Mouse (Mus musculus) cerebellum, adult 18-20 months (tissue): ENCODE data around the gene Irf6.

Experiments
- DNase-seq, 2 experiments: peaks; one replicate each; pipeline ENCODE4 v3.0.0; 2021

Irf6 gene

DNA sequence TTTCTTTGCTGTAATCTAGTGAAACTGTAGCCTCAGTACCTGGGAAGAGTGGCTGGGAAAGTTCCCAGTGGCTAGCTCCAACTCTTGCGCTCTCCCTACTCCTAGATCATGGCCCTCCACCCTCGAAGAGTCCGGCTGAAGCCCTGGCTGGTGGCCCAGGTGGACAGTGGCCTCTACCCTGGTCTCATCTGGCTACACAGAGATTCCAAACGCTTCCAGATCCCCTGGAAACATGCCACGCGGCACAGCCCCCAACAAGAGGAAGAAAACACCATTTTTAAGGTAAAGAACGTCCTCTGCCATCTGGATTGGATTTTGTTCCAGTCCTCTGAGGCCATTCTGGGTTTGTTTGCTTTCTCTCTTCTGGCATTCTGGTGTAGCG, 4.2 kb downstream of the Irf6 start:
- no peak for DNase-seq

DNA sequence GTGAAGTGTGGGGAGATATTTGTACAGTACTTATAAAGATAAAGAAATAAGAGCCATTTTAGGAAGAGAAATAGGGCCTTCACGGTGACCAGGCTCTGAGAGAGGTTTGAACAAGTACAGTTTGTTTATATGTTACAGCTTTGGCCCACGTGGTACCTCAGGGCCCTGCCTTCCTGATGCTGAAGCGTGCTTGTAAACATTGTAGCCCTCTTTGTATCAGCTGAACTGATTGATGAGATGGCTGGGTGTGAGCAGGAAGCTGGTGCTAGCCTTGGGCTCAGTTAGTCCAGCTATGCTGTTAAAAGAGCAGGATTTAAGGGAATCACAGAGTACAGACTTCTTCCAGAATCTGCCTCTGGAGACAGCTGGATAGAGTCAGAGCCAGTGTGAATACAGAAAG, 6.3 kb downstream of the Irf6 start:
- DNase-seq, result no peak

DNA sequence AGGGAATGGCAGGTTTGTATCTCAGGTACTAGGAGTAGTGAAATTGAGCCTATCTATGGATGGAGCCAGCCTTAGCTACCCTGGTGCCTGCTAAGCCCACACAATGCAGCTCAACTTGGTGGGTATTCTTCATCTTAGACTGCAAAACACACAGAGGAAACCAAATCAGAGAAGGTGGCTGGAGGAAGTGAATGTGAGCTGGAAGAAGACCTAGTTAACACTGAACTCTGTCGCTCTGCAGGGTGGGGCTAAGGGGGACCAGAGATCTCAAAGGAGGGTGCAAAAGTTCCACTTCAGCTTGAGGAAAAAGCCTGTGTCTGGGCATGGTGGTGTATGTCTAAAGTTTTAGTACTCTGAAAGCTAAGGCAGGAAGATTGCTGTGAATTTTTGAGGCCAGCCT, 6.7 kb downstream of the Irf6 start:
- no peak for DNase-seq

DNA sequence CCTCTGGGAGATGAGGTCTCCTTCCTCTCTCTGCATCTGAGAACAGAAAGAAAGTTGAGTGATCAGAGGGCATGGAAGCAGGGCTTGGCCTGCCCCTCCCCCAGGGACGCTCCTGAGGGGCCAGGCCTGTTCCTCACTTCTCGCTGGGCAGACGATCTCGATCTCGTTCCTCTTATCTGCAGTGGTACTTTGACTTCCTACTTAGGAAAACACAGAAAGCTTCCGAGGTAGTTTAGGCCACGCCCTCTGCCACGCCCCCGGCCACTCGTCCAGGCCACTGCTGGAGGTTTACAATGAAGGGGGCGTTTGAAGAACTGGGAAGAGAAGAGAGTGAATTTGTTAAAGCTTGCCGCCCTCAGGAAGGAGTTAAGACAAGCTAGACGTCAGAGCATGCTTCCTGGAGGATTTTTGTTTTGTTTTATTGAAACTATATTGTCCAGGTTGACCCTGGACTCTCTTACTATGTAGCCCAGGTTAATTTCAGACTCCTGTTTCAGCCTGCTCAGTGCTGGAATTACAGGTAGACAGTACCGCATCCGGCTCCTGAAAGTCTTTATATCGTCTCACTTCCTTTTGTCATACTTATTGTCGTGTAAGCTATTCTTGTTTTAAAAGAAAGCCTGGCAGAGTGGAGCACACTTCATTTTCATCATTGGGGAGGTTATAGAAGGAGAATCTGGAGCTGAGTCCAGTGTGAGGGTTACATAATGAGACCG, 7.6 kb downstream of the Irf6 start:
- no peak for DNase-seq

DNA sequence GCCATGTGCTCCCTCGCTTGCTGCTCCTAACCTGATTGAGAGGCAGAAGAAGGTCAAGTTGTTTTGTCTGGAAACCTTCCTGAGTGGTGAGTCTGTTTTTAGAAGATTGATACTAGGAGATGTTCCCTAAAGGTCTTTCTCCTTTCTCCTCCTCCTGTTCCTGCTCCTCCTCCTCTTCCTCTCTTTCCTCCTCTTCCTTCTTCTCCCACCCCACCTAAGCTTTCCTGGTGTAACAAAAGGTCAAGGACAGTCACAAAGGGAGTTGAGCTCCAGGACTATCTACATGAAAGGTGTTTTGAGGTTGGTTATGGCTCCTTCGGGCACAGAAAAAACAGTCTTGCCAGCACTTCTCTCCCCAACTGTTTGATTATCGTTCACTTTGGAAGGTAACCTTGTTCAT, 14.8 kb downstream of the Irf6 start, which contains the start of gene A130010J15Rik:
TSS of gene A130010J15Rik (plus strand) at position 301 of the 400 bp plus-strand sequence.
- no peak for DNase-seq

DNA sequence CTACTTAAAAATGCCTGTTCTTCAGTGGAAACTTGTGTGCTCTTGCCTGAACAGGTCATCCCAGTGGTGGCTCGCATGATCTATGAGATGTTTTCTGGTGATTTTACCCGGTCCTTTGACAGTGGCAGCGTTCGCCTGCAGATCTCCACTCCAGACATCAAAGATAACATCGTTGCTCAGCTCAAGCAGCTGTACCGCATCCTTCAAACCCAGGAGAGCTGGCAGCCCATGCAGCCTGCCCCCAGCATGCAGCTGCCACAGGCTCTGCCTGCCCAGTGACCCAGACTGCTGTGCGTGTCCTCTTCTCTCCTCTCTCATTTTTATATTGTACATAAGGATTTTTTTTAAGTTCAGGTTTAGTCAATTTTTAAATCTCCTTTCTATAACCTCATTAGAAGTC, 16.3 kb downstream of the Irf6 start:
- no peak for DNase-seq

DNA sequence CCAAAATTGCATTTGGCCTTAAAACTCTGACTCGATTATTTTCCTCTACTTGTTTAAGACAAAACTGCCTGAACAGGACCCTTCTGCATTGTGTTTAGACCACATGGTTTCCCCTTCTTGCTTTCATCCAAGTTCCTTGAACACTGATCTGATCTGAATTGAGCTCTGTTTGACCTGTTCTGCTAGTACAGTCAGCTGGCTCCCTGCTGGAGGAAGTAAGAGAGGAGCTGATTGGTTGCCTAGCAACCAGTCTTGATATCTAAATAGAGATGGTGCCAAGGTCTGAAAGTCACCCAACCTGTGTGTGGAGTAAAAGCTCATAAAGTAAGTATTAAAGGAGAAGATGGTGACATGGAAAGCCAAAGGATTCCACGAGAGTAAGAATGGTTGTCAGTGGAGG, 16.9 kb downstream of the Irf6 start:
- no peak for DNase-seq

DNA sequence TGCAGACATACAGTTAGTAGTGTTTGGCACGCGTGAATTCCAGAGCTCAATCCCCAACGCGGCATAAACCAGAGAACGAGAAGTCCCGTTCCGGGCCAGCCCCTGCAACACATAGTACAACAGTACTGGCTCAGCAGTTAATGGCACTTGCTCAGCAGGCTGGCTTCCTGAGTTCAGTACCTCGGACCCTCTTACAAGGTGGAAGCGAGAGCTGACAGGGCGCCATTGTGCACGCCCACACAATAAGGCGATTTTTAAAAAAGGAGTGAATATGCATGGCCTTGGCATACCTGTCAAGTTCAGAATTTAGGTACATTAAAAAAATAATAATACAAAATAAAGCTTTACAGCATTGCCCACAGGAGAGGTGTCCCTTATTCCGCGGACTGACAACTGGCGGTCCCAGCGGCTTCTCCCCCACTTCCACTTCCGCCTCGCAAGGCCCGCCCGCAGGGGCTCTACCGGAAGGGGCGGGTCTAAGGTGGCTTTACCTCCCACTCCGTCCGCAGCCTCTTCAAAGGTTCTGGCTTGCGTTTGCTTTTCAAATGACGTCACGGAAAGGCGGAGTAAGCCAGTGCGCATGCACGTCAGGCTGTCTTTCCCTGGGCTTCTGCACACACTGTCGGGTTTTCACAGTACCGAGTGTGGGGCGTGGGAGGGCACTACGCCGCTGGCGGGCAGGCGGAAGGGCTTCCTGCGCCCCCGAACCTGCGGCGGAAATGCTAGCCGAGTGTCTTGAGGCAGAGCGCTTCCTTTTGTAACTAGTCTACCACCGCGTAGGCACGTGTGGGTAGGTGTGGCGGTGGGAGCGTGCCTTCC, 20.3 kb downstream of the Irf6 start:
- peak; percentile 94 to 97 for DNase-seq

DNA sequence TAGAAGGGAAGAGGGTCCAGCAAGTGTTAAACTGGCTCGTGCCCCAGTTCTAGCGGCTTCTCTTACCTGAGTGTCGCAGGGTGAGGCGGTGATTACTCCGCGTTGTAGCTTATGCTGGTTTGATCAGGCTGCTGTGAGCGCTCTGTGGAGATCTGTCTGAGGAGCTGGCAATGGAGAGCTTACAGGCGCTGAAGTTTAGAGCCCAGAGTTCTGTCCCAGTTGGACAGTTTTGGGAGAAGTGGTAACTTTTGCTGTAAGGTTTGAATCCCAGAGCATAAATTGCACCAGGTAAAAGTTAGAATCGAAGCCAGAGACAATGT, 20.9 kb downstream of the Irf6 start:
- no peak for DNase-seq

DNA sequence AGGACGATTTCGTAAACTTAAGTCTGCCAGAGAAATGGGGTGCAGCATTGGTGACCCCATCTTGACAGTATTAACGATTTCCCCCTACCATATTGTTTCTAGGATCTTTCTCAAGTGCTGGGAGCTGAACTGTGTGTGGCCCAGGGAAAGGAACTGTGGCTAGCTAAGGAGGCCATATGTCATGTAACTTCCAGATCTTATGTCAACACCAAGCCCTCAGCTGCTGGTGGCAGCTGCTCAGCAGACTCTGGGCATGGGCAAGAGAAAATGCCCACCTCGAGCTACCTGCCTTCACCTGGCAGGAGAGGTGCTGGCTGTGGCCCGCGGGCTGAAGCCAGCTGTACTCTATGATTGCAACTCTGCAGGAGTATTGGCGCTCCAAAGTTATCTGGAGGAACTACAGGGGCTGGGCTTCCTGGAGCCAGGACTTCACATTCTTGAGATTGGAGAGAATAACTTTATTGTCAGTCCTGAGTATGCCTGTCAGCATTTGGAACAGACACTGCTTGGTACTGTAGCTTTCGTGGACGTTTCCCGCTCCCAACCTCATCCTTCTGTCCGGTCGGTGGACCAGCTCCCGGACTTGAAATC, 21.3 kb downstream of the Irf6 start:
- no peak for DNase-seq

DNA sequence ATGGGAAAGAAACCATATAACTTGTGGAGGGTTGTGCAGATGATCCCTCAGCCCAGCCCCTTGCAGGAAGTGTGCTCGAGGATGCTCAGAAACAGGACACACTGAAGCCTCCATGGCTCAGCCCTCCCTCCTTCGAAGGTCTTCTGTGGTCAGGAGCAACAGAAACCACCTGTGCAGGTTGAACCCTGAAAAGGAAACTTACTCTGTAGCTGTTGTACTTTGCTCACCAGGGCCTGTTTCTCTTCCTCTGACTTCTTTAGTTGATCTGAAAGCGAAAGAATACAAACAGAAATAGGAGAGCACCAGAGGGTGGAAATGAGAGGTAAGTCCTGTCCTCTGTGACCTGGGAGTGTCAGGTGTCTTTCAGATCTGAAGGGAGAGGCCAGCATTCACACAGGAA, 28.2 kb downstream of the Irf6 start:
- no peak for DNase-seq

DNA sequence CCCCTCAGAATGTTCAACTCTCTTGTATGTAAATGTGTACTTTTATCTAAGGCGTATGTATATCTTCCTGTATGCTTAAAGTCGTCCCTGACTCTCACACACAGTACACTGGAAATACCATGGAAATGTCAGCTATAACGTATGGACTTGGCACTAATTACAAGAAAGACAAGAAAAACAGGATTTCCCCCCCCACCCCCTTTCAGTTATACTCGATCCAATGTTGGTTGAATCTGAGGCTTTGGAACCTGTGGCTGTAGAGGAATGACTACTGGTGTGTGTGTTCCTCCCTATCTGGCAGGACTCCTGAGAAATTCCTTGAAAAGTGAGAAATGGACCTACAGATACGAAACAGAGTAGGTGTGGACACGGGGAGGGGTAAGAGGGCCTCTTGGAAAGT, 35.3 kb downstream of the Irf6 start:
- DNase-seq, result no peak

DNA sequence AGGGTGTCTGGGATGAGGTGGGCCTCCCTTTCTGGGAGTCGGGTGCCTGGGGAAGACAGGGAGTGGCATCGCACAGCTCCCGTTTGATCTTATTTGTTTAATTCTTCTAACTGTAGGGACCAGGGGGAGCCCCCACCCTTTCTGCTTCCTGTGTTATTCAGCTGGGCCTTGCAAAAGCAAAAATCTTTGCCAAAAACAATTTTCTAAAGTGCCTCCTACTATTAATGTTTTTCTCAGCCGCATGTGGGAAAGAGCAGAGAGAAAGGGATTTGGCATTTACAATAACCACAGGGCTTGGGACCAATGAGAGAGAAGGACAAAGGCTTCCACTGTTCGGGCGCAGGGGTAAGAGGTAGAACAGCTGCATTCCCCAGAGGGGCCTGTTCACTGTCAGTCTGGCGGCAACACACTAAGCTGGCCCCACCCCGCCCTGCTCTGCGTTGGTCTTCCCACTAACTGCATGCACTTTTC, 36.3 kb downstream of the Irf6 start:
- DNase-seq, result no peak

DNA sequence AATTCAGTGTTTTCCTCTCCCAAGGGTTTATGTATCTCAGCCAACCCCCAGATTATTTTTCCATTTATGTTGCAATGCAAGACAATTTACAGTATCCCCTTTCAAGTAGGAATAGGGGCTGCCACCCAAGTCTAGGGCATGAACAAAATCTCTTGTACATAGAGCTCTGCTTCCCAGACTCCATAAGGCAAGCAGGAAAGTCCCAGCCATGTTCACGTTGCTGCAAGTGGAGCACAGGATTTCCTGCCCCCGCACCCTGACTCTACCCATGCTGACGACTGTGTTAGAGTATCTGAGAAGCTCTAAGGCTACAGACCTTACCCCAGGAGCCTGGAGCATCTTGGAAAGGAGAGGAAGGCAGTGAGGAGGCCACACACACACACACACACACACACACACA, 36.9 kb downstream of the Irf6 start:
- DNase-seq, result no peak

DNA sequence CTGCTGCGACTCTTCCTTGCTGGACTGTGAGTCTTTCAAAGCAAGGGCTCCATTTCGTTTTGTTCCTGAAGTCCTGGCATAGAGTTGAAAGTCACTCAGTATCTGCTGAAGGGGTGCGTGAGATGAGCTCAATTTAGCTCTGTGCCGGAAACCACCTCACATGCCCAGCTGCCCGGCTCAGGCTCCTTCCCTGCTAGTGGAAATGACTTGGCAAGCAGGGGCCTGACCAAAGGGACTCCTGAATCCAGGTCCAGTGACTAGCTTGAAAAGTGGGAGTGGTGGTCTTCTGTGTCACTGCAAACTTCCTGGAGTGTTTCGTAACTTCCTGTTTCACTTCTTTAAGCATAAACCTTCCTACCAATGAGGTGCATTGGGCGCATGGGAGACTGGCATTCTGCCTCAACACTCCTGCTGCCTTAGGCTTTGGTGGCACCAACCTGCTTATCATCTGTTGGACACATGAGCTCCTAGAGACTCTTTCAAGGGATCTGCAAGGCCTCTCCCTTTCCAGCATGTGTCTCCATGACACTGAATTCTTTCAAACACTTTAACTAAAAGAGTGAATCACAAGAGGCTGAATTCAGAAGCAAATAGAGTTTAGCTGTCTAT, 38.9 kb downstream of the Irf6 start:
- DNase-seq, result no peak

DNA sequence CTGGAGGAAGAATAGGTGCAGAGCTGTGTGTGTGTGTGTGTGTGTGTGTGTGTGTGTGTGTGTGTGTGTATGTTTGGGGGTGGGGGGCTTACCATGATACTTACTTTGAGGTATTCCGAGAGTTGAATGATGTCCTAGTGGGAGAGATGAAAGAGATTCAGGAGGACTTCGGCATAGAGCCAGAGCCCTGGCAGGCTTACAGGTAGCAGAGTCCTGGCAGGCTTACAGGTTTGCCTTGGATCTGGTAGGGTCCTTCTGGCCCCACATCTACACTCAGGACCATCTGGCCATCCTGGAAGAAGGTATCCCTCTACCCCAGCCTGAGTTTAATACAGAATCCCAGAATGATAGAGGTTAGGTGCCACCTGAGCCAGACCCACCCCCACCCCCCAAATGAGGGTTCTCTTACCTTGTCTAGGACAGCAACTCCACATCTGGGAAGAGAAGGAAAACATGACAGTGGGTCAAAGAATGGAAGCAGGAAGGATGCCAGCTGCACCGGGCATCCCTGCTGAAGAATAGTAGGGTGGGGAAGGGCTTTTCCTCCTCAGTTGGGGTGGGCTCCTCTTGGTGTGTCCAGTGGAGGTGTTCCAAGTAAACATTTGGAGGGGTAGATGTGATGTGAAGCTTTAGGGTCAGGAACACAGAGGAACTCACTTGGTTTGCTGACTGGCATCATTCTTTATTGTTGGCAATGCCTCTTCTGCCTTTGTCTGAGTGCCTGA, 41.7 kb downstream of the Irf6 start:
- DNase-seq, result peak; percentile 54 to 67

DNA sequence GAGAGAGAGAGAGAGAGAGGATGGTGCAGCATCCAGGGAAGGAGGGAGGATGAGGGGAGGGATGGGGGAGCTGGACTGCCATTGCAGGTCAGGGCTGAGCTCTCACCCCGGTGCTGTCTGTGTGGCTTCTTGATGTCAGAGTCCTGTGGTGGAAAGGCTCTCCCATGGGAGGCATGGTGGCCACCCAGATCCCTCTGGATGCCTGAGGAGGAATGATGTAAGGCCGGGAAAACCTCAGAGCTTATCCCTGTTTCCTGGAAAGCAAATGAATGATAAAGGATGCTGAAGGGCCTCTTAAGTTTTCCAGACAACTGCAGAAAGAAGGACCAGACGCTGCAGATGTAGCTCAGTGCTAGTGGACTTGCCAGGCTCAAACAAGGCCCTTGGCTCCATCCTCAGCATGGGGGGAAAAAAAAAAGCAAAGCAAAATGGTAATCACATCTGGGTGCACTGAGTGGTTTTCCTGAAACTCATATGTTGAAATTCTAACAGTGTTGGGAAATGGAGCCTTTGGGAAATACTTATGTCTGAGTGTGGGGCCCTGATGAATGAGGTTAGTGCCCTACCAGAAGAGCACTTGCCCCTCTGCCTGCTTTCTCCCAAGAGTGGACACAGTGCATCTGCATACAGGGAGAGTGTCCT, 42.4 kb downstream of the Irf6 start:
- DNase-seq, result no peak

DNA sequence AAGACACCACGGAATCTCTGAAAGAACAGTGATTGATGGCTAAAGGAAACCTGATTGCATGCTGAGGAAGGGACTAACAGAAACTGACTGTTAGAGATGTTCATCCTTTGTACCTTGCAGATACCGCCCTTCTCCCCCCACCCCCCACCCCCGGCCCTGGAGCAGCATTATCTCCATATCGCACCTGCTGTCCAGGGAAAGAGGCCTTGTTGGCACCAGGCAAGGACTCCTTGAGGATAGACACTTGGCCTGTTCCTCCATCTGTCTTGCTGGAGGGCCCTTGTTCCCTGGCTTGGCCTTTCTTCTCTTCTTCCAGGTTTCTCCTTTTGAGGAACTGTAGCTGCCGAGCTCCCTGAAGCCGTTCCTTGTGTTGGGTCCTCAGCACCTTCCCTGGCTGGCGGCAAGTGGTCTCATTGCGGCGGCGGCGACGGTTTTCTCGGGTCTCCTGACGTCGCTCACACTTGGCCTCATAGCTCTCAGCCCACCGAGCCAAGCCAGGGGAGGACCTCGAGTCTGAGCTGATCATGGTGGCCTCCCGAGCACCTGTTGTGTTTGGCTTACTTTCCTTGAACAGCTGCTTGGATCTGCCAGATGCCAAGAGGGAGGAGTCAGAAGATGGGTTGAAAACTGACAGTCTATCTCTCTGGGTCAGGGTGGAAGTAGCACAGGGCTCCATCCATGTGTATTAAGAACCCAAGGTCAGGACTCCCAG, 44.7 kb downstream of the Irf6 start:
- DNase-seq, result no peak

DNA sequence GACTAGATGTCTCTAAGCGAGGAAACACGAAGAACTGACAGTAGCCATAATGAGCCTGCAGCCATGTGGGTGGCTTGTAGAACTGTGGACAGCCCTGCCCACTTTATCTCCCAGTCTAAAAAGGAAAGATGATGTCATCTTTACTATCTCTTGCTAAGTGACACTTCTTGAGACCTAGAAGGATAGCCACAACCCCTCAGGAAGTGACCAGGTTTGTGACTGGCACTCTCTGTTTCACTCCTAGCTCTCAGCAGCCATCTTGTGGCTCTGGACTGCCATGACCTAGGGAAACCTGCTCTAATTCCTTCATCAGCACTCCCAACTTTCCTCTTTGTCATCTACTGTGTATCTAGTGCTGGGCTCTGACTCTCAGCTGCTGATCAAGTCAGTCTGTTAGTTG, 45.4 kb downstream of the Irf6 start:
- DNase-seq, result no peak

DNA sequence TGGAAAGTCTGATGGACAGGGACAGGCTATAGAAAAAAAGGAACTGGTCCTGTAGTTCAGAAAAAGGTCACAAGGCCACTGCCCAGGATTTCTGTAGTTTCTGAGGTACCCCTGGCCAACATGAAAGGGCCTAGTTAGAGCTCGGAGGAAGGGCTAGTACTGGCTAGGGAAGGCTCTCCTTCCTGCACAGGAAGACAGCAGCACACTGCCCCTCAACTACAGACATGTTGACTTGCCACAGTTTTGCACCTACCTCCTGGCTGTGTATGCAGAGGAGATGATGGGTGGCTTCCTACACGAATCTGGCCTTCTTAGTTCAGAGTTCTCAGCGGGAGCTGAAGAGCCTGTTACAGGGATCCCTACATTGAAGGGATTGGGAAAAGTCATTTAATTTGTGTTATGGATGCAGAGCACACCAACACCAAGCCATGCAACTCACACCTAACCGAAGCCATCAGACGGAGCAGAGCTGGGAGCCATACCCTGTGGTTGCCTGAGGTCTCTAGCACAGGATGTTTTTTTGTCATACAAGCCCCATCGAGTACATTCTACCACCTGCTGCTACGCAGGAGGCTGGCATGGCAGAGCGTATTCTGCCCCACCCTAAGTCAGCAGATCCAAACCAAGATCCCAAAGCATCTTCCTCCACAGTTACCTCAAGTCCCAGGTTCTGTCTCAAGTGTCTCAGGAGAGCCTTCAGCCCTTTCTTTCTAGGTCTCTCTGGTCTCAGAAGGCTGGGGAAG, 47.9 kb downstream of the Irf6 start:
- no peak for DNase-seq

DNA sequence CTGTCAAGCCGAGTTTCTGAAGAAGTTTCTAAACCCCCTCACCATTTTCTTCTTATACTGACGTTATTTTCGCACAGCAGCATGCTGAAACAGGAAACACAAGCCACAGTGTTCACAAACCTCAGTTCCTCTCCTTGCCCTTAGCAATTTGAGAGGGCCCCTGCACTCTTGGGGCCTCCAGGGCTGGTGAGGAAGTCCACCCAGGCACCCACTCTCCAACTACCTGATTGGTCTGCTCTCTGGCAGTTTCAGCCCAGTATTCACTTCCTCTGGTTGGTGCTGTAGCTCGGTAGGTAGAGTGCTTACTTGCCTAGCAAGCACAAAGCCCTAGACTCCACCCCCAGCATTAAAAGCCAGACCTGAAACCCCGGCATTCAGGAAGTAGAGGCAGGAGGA, 48.5 kb downstream of the Irf6 start, which contains the start of gene Traf3ip3:
TSS of gene Traf3ip3 (minus strand) at position 321 of the 396 bp plus-strand sequence.
- no peak for DNase-seq
